Mouse (Mus musculus) forebrain, embryonic 16.5 days (tissue): ENCODE results near the gene Arid3c. TPM values are rescaled to one million over a fixed set of nuclear protein-coding genes. Genes with fewer than 3 reads are reported as not detected.

Source experiments
- ATAC-seq: fragments of 200-750 bp; cut with Nextera tagmentation; 2 replicates; pipeline ENCODE4 v1.8.0; 2017; ENCODE audit warnings: mild to moderate bottlenecking, moderate library complexity
- H3K27ac ChIP-seq: fragments of 300-500 bp; sonication (generic); 2 replicates; pipeline ENCODE4 v1.5.1; 2014; ENCODE audit warnings: low read length, control low read depth
- H3K27me3 ChIP-seq: fragments of 300-500 bp; sonication (generic); replicated peaks from 2 replicates; pipeline ENCODE4 v1.6.1; 2014; ENCODE audit warnings: low read length; ENCODE audit not compliant: control insufficient read depth, insufficient read depth
- H3K36me3 ChIP-seq: fragments of 300-500 bp; sonication (generic); 2 replicates; pipeline ENCODE4 v1.6.1; 2014; ENCODE audit not compliant: control insufficient read depth, insufficient read depth
- H3K4me1 ChIP-seq: fragments of 300-500 bp; sonication (generic); replicated peaks from 2 replicates; pipeline ENCODE4 v1.6.1; 2014; ENCODE audit warnings: low read length; ENCODE audit not compliant: control insufficient read depth, insufficient read depth
- H3K4me2 ChIP-seq: fragments of 300-500 bp; sonication (generic); 2 replicates; pipeline ENCODE4 v1.6.1; 2014; ENCODE audit warnings: mild to moderate bottlenecking, low read length, control low read depth
- H3K4me3 ChIP-seq: fragments of 300-500 bp; sonication (generic); replicated peaks from 2 replicates; pipeline ENCODE4 v1.5.1; 2014; ENCODE audit warnings: mild to moderate bottlenecking, low read length, control low read depth
- H3K9ac ChIP-seq: fragments of 300-500 bp; sonication (generic); replicated peaks from 2 replicates; pipeline ENCODE4 v1.6.1; 2014; ENCODE audit warnings: low read depth, low read length, control low read depth
- H3K9me3 ChIP-seq: fragments of 300-500 bp; sonication (generic); 2 replicates; pipeline ENCODE4 v1.6.1; 2016; ENCODE audit warnings: low read length; ENCODE audit not compliant: control insufficient read depth
- WGBS: fragments of 180-500 bp; shearing (Covaris S2); extraction: QIAGEN DNeasy Blood & Tissue Kit; methylation state at CpG from one replicate; pipeline ENCODE4 v1.1.7; 2014; 5-methylcytosine and 5-hydroxymethylcytosine counted together
- polyA plus RNA-seq: library from polyadenylated mRNA; unstranded; fragments of >200 nt; fragmentation: Nextera tagmentation; extraction: Ambion mirVana; gene quantifications from 2 replicates; pipeline ENCODE4 v1.2.1, GENCODE M21; 2015

The Arid3c gene
- polyA plus RNA-seq, 1 experiment from 2014 or later, result not detected

DNA sequence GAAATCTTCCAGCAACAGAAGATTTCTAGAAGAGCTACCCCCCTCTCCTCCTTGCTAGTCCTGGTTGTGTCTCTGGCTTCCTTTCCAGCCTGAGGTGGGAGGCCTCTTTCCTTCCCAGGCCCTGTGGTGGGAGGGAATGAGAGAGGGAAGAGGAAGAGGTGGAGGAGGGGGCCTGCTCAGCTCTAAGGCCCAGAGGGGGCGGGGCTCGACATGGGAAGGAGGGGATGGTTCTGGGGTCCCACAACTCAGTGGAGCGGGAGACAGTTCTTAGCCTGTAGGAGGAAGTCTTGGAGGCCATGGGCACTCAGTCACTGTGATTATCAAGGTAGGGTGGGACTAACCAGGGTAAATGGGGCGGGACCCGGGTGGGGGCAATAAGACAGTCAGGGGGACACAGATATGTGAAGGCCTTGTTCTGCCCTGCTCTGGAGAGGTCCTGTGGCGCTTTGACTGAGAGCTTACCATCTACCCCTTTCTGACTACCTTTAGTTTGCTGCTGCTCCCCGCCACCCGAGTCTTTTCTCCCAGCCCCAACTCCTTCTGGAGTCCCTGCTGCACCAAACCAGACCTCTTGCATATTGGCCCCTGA lies 31.3 kb upstream of the Arid3c start:
- no peak for ATAC-seq
- 57% methylated on average over 8 of the region's 8 CpGs for WGBS
- Histone ChIP-seq H3K4me1 (peaks cover 30% of the 10 kb centered on the region), H3K9me3 (no peaks in the 10 kb centered on the region), H3K27me3 (no peaks in the 10 kb centered on the region), H3K27ac (no peak overlapping the region), H3K36me3 (no peaks in the 10 kb centered on the region), H3K4me2 (no peak overlapping the region), H3K9ac (0 out of 2 replicates have a peak overlapping the region, but pooled peaks have one; percentile 17), H3K4me3 (no peak overlapping the region)

DNA sequence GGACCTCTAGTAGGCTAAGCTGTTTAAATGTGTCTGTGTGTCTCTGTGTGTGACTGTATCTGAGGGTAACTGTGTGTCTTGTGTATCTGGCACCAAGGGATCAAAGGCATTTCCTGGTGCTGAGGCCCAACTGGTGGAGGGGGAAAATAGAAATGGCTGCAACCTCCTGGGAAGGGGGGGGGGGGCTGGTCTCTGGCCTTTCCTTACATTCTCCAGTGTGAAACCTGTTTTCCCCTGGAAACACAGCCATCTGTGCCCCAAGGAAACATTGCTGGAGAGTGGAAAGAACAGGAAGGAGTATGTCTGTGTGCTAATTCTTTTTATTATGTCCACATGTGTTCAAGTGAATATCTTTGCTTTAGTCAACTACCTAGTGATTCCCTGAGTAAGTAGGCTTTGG lies 30.7 kb upstream of the Arid3c start:
- H3K36me3 ChIP-seq, result no peaks in the 10 kb centered on the region
- H3K9me3 ChIP-seq, result no peaks in the 10 kb centered on the region
- H3K27ac ChIP-seq, result no peak overlapping the region
- no peak for ATAC-seq
- no peaks in the 10 kb centered on the region for H3K27me3 ChIP-seq
- H3K4me2 ChIP-seq, result no peak overlapping the region
- H3K4me3 ChIP-seq, result no peak overlapping the region
- no peak overlapping the region for H3K9ac ChIP-seq
- peaks cover 30% of the 10 kb centered on the region for H3K4me1 ChIP-seq

DNA sequence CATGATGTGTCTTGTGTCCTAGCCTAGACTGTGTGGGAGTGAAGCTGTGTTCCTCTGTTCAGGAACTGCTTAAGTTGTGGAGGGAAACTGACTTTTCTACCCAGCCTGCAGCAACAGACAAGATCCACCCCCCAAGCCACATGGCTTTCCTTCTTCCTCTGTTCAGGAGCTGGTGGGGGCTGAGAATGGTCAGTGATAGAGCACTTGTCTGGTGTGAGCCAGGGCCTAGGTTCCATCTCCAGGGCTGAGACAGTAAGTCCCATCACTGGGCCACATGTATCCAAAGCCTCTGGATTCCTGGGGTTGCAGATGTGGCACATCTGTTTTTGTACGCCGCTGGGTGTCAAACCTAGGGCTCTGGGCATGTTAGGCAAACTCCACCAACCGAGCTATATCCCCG lies 30.0 kb upstream of the Arid3c start:
- no peak overlapping the region for H3K27ac ChIP-seq
- no peaks in the 10 kb centered on the region for H3K9me3 ChIP-seq
- 94% methylated on average over 4 of the region's 4 CpGs for WGBS
- H3K9ac ChIP-seq, result peak overlapping the region; percentile 50
- H3K4me2 ChIP-seq, result peak overlapping the region; percentile 43
- no peaks in the 10 kb centered on the region for H3K36me3 ChIP-seq
- H3K4me3 ChIP-seq, result peak overlapping the region; percentile 29; the same call in 1 of the 2 replicates
- peaks cover 35% of the 10 kb centered on the region for H3K4me1 ChIP-seq
- no peaks in the 10 kb centered on the region for H3K27me3 ChIP-seq
- no peak for ATAC-seq

DNA sequence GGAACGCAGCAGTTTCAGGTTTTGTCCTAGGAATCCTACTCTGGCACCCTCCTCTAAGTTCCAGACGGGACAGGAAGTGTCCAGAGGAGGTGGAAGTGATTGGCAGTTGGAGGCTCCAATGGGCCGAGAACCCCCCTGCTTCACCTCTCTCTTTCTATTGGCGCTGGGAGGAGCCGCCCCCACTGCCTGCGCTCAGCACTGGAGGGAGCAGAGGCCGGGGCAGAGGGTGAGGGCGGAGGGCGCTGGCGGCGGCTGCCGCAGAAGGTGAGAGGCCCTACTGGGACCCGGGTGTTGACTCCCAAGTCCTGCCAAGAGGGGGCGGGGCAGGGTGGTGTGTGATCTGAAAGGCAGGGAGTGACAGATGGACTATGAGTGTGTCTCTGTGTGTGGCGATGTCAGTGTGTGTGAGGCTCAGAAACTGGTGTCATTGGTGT lies 29.4 kb upstream of the Arid3c start:
- Histone ChIP-seq H3K9me3 (no peaks in the 10 kb centered on the region), H3K36me3 (no peaks in the 10 kb centered on the region), H3K9ac (peak overlapping the region; percentile 50), H3K4me2 (peak overlapping the region; percentile 43), H3K27ac (no peak overlapping the region), H3K4me3 (peak overlapping the region; percentile 29), H3K4me1 (peaks cover 35% of the 10 kb centered on the region), H3K27me3 (no peaks in the 10 kb centered on the region)
- WGBS, result 2% methylated on average over 15 of the region's 15 CpGs
- ATAC-seq, result peak; percentile 71

DNA sequence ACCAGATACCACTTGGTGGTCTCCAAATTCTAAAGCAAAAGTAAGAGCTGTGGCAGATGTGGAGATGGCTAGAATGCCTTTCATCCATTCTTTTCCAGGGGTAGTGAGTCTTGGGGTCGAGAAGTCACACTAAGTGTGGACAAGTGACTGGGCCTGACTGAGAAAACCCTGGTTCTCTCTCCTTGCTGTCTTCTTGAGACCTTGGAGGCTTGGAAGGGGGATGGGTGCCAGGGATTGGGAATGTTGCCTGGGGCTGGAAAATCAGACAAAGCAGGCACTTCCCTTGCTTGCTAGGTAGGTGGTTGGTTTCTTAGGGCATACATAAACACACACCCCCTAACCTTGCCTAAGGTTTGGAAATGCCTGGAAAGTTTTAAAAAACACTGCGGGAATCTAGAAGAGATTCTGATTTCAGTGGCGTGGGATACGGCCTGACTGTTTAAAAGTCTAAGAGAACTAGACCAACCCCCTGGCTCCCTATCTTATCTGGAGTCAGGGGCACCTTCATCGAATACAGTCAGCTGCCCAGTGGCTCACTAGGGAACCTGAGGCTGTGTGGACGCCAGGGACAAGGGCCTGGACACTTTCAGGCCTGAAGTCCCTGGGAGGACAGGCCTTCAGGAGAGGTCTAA lies 28.8 kb upstream of the Arid3c start:
- Histone ChIP-seq H3K27me3 (no peaks in the 10 kb centered on the region), H3K9ac (no peak overlapping the region), H3K27ac (no peak overlapping the region), H3K36me3 (no peaks in the 10 kb centered on the region), H3K9me3 (no peaks in the 10 kb centered on the region), H3K4me1 (peaks cover 40% of the 10 kb centered on the region), H3K4me3 (no peak overlapping the region), H3K4me2 (peak overlapping the region; percentile 43)
- ATAC-seq, result no peak
- WGBS, result 41% methylated on average over 6 of the region's 6 CpGs

DNA sequence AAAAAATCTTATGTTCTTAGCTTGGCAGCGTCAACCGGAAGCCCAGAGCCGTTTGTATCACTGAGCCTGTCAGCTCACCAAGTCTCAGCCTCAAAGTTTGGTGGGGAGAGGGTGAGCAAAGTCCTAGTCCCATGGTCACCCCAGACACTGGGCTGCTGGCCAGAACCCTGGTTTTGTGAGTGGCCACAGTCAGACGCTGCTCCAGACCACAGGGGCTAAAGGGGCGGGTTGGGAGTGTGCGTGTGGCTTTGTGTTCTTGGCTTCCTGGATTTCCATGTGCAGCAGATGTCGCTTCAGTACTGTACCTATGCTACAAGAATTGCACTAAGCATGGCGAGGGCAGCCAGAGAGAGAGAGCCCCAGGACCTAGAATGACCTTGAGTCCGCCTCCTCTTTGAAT lies 28.3 kb upstream of the Arid3c start:
- no peak for ATAC-seq
- Histone ChIP-seq H3K9me3 (no peaks in the 10 kb centered on the region), H3K4me2 (no peak overlapping the region), H3K4me1 (peaks cover 40% of the 10 kb centered on the region), H3K27me3 (no peaks in the 10 kb centered on the region), H3K36me3 (no peaks in the 10 kb centered on the region), H3K9ac (no peak overlapping the region), H3K4me3 (no peak overlapping the region), H3K27ac (no peak overlapping the region)
- 77% methylated on average over 9 of the region's 9 CpGs for WGBS

DNA sequence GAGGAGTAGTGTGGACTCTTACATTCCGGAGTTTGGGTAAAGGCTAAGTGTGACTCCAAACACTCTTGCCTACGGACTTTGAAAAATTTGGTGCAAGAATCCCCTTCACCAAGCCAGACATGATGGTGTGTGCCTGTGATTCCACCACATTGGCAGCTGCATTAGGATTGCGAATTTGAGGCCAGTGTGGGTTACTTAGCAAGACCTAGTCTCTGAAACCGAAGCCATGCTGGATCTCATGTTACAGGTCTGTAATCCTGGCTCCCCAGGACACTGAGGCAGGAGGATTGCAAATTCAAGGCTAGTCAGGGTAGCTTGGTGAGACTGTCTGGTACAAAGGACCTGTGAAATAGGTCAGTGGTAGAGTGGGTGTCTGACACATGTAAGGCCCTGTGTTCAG lies 27.8 kb upstream of the Arid3c start:
- H3K9me3 ChIP-seq, result no peaks in the 10 kb centered on the region
- H3K27me3 ChIP-seq, result no peaks in the 10 kb centered on the region
- WGBS, result 93% methylated on average over 4 of the region's 4 CpGs
- no peak for ATAC-seq
- H3K9ac ChIP-seq, result no peak overlapping the region
- H3K36me3 ChIP-seq, result no peaks in the 10 kb centered on the region
- no peak overlapping the region for H3K4me3 ChIP-seq
- H3K4me1 ChIP-seq, result peaks cover 40% of the 10 kb centered on the region
- no peak overlapping the region for H3K27ac ChIP-seq
- H3K4me2 ChIP-seq, result no peak overlapping the region

DNA sequence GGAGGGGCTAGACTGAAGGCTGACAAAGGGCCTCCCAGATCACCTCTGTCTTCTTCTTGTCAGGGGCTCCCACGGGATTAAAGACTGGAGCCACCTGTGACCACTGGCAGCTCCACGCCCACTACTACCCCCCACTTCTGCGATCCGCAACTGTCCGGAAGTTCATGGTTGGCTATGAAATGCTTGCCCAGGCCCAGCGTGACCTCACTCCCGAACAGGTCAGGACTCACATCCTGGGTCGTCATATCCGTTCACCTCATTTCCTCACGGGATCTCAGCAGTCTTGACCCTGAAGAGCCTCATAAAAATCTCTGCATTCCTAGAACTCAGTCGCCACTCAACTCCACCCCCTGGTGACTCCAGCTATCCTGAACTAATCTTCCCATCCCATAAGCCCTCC lies 27.1 kb upstream of the Arid3c start:
- Histone ChIP-seq H3K4me1 (peaks cover 40% of the 10 kb centered on the region), H3K9ac (no peak overlapping the region), H3K27me3 (no peaks in the 10 kb centered on the region), H3K9me3 (no peaks in the 10 kb centered on the region), H3K4me2 (no peak overlapping the region), H3K27ac (no peak overlapping the region), H3K36me3 (no peaks in the 10 kb centered on the region), H3K4me3 (no peak overlapping the region)
- WGBS, result 85% methylated on average over 11 of the region's 11 CpGs
- no peak for ATAC-seq

DNA sequence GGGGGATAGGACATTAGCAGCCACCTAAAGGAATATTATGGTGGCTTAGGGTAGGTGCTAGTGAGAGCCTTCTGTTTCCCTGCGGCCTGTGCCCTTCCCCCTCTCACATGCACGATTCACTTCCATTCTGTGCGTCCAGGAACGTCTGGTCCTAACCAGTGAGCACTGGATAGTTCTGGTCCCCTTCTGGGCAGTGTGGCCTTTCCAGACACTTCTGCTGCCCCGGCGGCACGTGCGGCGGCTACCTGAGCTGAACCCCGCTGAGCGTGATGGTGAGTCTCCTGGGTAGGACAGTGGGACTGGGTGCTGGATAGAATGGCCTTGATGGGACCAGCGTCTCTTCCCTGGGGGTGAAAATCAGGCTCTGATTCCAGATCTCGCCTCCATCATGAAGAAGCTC lies 26.4 kb upstream of the Arid3c start:
- Histone ChIP-seq H3K9ac (no peak overlapping the region), H3K4me1 (peaks cover 33% of the 10 kb centered on the region), H3K4me2 (no peak overlapping the region), H3K4me3 (no peak overlapping the region), H3K27ac (no peak overlapping the region), H3K36me3 (no peaks in the 10 kb centered on the region), H3K27me3 (no peaks in the 10 kb centered on the region), H3K9me3 (no peaks in the 10 kb centered on the region)
- 92% methylated on average over 13 of the region's 13 CpGs for WGBS
- ATAC-seq, result no peak
